Mouse (Mus musculus): ENCODE measurements around the gene Tas2r107.
"Not testable (repeated sequence)": the region's sequence is repeated elsewhere in the genome, so short reads cannot be mapped to it uniquely, and the experiment has no call there.

Gene Tas2r107

DNA sequence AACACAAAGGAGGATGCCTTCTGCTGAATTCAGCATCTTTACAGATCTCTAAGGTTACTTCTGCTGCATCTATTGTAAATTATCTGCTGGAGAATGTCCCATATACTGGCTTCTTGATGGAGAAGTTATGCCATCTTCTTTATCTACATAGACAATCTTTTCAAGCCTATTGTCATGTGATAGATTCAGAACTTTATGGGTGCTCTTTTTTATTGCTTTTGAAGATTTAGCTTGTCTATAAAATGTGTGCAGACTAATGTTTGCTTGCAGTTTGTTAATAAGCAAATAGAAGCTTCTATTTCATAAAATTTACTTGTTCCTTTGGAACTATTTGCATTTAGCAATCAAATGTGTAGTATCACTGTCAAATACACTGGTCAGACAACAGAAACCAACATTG, at the start of gene Tas2r107:
TSS of gene Tas2r107 (minus strand) at position 101 of the 400 bp plus-strand sequence.
- DNase-seq (ENCODE audit: low spot score) = no peak

DNA sequence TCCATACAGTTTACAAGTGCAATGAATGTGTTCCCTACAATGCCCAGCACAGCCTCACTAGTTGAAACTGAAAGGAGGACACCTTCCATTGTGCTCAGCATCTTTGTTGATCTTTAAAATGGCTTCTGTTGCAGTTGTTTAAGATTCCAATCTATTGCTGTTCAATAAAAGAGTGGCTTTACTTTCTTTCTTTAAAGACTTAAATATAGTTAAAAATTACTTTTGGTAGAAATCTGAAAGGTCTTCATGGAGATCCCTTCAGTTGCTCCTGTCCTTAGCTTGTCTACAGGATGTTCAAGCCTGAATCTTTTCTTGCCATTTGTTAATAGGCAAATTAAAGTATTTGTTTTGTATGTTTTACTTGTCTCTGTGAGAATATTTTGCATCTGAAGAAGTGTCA, 30.0 kb upstream of the Tas2r107 start, which contains the start of gene Tas2r114:
TSS of gene Tas2r114 (minus strand) at position 101 of the 400 bp plus-strand sequence.
- DNase-seq (ENCODE audit: low spot score) = no peak

- no peak for DNase-seq (ENCODE audit: low spot score)
Measured at GRCm38 (mm10) chr6:131687395-131687794, 27.4 kb upstream of the Tas2r107 start, which contains the start of gene Tas2r105. TSS of gene Tas2r105 (minus strand) at chr6:131687495.

DNA sequence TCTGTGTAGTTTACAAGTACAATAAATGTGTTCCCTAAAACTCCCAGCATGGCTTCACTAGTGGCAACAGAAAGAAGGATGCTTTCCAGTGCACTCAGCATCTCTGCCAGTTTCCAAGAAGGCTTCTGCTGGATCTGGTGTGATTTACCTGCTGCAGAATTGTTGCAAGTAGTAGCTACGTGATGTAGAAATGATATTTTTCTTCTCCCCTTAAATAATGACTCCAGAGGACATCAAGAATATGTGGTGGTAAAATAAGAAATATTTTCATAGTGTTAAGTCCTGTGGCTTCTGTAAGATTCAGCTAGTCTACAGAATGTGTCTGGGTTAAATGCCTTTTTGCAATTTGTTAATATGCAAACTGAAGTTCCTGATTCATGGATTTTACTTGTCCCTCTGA, 25.7 kb upstream of the Tas2r107 start, which contains the start of gene Tas2r104:
TSS of gene Tas2r104 (minus strand) at position 101 of the 400 bp plus-strand sequence.
- no peak for DNase-seq (ENCODE audit: low spot score)

- no peak for DNase-seq (ENCODE audit: low spot score)
Measured at GRCm38 (mm10) chr6:131678786-131679185, 18.8 kb upstream of the Tas2r107 start, which contains the start of gene Tas2r106. TSS of gene Tas2r106 (minus strand) at chr6:131678886.

DNA sequence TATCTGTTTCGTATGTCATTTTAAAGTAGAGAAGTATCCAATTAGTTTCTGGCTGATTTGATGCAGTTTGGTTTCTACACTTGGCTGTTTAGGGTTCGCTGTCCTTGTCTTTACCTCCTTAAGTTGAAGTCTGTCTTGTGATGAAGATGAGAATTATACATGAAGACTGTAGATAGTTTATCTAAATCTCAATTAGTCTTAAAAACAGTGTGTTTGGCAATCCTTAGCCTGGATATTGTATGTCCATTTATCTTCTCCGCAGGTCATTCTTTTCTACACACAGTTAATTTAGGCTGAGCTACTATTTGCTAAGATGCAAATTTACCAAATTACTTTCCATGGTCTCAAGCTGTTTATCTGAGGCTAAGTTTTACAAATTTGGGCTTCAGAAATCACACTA, 29.1 kb downstream of the Tas2r107 start, which contains the start of gene Tas2r130:
TSS of gene Tas2r130 (minus strand) at position 101 of the 400 bp plus-strand sequence.
- no peak for DNase-seq (ENCODE audit: low spot score)

DNA sequence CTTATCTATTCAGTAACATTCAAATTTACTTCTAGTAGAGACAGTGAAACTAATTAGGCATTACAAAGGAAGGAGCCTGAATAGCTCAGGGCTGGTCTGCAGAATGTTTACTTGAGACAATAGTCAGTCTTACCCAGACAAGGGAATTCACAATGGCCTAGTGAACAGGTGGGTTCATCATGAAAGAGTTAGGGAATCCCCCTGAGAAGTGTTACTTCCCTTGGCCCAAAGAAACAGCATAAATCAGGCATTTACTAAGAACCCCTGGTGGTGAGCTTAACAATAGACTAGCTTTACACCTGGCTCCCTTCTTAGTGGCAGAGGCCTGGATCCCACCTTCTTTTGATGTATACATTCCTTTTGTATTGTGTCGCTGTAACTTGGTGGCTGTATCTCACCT, 50.0 kb downstream of the Tas2r107 start:
- DNase-seq (ENCODE audit: low spot score) = not testable (repeated sequence)
